Mouse (Mus musculus): ENCODE measurements at regions not wholly inside any gene's neighbourhood (a gene's known extent, or its start where the extent isn't known, plus 50 kb on each side); places are given as distances from the start of the nearest gene placed in this dataset.

DNA sequence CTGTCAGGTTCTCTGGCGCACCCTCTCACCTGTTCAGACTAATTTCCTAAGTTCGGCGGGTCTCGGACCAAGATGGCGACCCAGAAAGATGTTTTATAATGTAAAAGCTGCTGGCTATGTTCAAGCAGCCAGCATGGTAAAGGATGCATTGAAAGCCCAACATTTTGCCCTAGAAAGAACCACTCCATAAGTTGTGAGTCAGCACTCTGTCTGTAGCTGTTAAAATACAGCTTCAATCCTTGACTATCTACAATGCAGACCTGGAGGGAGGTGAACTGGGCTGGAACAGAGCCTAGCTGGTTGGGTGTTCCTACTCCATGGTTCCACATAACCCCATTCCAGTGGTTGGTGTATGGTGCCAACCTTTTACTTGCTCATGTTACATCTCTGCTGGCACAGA is 61.9 kb upstream of the Myo3a start:
- intact Hi-C loops (cut with DNase I): no loop called here
- no peak for DNase-seq (ENCODE audit: extremely low spot score in 1 of 2, low spot score in 2 of 2)

DNA sequence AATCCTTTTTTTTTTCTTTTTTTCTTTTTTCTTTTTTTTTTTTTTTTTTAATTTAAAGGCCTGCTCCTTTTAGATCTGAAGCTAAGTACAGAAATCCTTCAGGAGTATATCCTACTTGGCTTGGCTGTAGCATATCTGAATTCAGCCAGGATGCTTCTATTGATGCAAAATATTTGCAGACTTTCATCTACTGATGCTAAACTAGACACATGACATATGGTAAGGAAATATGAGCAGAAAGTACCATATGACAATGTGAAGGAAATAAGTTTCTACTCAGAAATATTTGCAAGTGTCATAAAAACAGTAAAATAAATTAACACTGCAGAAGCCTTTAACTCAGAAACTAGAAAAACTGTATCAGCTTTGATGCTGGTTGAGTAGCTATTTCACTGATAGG is 61.4 kb upstream of the Myo3a start:
- intact Hi-C loops (cut with DNase I): no loop called here
- DNase-seq (ENCODE audit: extremely low spot score in 1 of 2, low spot score in 2 of 2): no peak
